Mouse (Mus musculus) C2C12 (cell line): ENCODE measurements around the gene Ppef2. TPM values are rescaled to one million over a fixed set of nuclear protein-coding genes. Genes with fewer than 3 reads are reported as not detected.
A peak's percentile ranks its signal among the peaks of the same experiment; 100 is the strongest.
"Not testable (repeated sequence)": the region's sequence is repeated elsewhere in the genome, so short reads cannot be mapped to it uniquely, and the experiment has no call there.

Experiments
- H3K27me3 ChIP-seq: one replicate; pipeline ENCODE4 v1.6.1; 2011; ENCODE audit not compliant: control insufficient read depth, insufficient read depth, insufficient read length
- H3K36me3 ChIP-seq: one replicate; pipeline ENCODE4 v1.6.1; 2011; ENCODE audit not compliant: control insufficient read depth, insufficient read depth
- H3K4me3 ChIP-seq: one replicate; pipeline ENCODE4 v1.5.1; 2011; ENCODE audit warnings: mild to moderate bottlenecking, control low read depth; ENCODE audit not compliant: poor library complexity, insufficient read depth, severe bottlenecking
- H3K79me2 ChIP-seq: one replicate; pipeline ENCODE4 v1.6.1; 2011; ENCODE audit not compliant: control insufficient read depth, insufficient read depth
- H3K79me3 ChIP-seq: one replicate; pipeline ENCODE4 v1.6.1; 2011; ENCODE audit warnings: low read depth, control low read depth
- H3ac ChIP-seq: one replicate; pipeline ENCODE3; 2011; ENCODE audit warnings: low read depth; ENCODE audit not compliant: control insufficient read depth, insufficient read length
- CEBPB ChIP-seq: IDR thresholded peaks from one replicate; pipeline ENCODE4 v1.6.1; 2011; ENCODE audit warnings: low read depth, mild to moderate bottlenecking, control low read depth, moderate library complexity
- CTCF ChIP-seq: IDR thresholded peaks from one replicate; pipeline ENCODE4 v1.5.1; 2011; ENCODE audit not compliant: control insufficient read depth, insufficient read depth, insufficient read length
- FOSL1 ChIP-seq: IDR thresholded peaks from one replicate; pipeline ENCODE4 v1.8.0; 2011; ENCODE audit warnings: mild to moderate bottlenecking, low read length; ENCODE audit not compliant: poor library complexity, insufficient read depth, severe bottlenecking
- MAX ChIP-seq: IDR thresholded peaks from one replicate; pipeline ENCODE4 v1.6.1; 2011; ENCODE audit warnings: mild to moderate bottlenecking, control low read depth
- MYOD1 ChIP-seq: IDR thresholded peaks from one replicate; pipeline ENCODE4 v1.6.1; 2011; ENCODE audit warnings: low read depth; ENCODE audit not compliant: control insufficient read depth, insufficient read length
- MYOG ChIP-seq: IDR thresholded peaks from one replicate; pipeline ENCODE4 v1.6.1; 2011; ENCODE audit not compliant: control insufficient read depth, insufficient read length; ENCODE audit errors: extremely low read depth
- USF1 ChIP-seq: IDR thresholded peaks from one replicate; pipeline ENCODE4 v1.6.1; 2011; ENCODE audit warnings: low read depth, mild to moderate bottlenecking, control low read depth, moderate library complexity
- polyA plus RNA-seq: library from polyadenylated mRNA; unstranded; fragments of >200 nt; fragmentation: generic; extraction: Trizol; gene quantifications from one replicate; pipeline ENCODE4 v1.2.1, GENCODE M21; 2012; ENCODE audit warnings: missing spikeins

Ppef2 gene
- polyA plus RNA-seq, 1 experiment = not detected

DNA sequence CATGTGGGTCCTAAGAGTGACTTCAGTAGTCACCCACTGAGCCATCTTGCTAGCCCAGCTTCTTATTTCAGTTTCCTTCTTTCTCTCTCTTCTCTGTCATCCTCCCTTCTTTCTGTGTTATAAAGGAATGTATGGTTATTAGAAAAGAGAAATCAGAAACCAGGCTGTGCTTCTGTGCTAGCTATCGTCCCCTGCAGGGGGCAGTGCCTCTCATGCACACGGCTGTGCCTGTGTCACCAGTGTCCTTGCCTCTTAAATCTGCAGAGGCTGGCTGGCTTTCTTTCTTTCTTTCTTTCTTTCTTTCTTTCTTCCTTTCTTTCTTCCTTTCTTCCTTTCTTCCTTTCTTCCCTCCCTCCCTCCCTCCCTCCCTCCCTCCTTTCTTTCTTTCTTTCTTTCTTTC lies 60.4 kb downstream of the Ppef2 start:
- not testable (repeated sequence) for H3K27me3 ChIP-seq, H3K4me3 ChIP-seq, H3K79me3 ChIP-seq, H3K79me2 ChIP-seq, H3ac ChIP-seq
- H3K36me3 ChIP-seq = peaks cover 73% of the 10 kb centered on the region
- TF ChIP-seq CTCF = peak; percentile 29

DNA sequence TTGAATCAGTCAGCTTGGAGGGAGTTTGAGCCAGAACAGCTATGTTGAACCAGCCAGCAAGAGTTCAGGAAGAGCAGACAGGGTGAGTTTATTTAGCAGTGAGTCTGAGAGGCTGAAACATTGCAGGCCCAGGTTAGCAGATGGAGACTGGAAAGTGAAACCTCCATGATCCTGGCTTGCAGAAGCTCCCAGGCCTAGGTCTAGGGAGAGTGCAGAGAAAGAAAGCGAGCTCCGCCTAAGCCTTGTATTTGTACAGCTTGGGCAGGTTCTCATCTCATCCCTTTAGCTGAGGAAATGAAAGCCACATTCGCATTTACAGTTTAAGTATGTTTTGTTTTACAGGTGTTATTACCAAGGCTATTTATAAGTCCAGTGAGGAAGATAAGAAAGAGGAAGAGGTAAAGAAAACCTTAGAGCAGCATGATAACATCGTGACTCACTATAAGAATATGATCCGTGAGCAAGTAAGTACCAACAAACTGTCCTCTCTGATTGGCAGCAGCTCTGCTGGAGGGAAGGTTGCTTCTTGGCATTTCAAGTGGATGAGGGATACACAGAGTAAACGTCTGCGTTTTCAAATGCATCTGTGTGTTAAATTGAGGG lies 67.1 kb downstream of the Ppef2 start:
- H3K79me3 ChIP-seq = no peaks in the 10 kb centered on the region
- TF ChIP-seq MAX (no peak), USF1 (no peak)
- H3K4me3 ChIP-seq = no peak overlapping the region
- peaks cover 53% of the 10 kb centered on the region for H3K36me3 ChIP-seq
- H3ac ChIP-seq = no peak overlapping the region
- no peaks in the 10 kb centered on the region for H3K27me3 ChIP-seq
- H3K79me2 ChIP-seq = no peaks in the 10 kb centered on the region

DNA sequence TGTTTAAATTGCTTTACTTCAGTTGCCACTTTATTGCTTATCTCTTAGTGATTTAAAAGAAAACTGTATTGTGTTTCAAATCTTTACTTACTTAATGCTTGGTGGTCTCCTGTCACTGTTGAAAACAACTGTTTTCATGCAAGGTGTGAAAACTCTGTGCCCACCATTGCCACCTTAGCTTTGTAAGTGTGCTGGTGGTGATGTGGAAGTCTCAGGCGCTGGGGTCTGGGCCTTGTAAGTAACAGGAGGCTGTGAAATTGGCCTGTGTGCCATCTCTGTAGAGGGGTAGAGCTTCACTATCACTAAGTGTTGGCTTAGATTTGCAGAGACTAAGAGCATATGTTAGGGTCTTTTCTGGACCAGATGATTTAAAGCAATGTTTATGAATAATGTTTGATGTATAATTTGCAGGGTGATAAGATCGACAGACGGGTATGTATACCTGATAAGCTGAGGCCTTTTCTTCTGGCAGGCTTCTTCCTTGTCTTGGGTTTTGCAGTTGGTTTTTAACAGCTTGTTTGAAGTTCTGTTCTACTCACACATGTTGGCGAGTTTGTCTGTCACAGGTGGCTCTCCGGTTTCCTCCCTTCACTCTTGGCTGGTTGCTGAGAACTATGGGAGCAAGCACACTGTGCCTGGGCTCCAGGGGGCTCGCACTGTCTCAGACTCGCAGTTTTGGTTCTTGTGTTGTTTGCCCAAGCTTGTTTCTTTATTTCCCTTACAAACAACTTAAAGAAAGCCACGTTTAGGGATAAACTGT lies 72.8 kb downstream of the Ppef2 start:
- Histone ChIP-seq H3K4me3 (no peak overlapping the region), H3K27me3 (no peaks in the 10 kb centered on the region), H3K79me2 (no peaks in the 10 kb centered on the region), H3K36me3 (peaks cover 69% of the 10 kb centered on the region), H3K79me3 (no peaks in the 10 kb centered on the region), H3ac (no peak overlapping the region)
- no peak for TF ChIP-seq MYOG
- TF ChIP-seq MYOD1 = no peak
- TF ChIP-seq CTCF = no peak
- no peak for TF ChIP-seq MAX
- TF ChIP-seq USF1 = no peak
- no peak for TF ChIP-seq FOSL1
- no peak for TF ChIP-seq CEBPB

Other genes starting within 250 kb of the Ppef2 start
- gene Cdkl2, start 212.4 kb downstream of the Ppef2 start, polyA plus RNA-seq = 0.83 TPM
- gene G3bp2, start 172.6 kb downstream of the Ppef2 start, polyA plus RNA-seq = 39.1 TPM
- gene Uso1, start 118.3 kb downstream of the Ppef2 start, polyA plus RNA-seq = 27.3 TPM
- gene U90926, start 40.9 kb downstream of the Ppef2 start, polyA plus RNA-seq = 0.83 TPM
- 5.4 TPM for gene Naaa, start 21.9 kb upstream of the Ppef2 start, polyA plus RNA-seq
- gene Sdad1, start 54.2 kb upstream of the Ppef2 start, polyA plus RNA-seq = 8.0 TPM
- not detected for gene Cxcl9, start 71.8 kb upstream of the Ppef2 start, polyA plus RNA-seq
- 0.39 TPM for gene Art3, start 75.5 kb upstream of the Ppef2 start, polyA plus RNA-seq
- gene Cxcl10, start 92.6 kb upstream of the Ppef2 start, polyA plus RNA-seq = 0.18 TPM
- gene Nup54, start 178.9 kb upstream of the Ppef2 start, polyA plus RNA-seq = 13.4 TPM